Mouse (Mus musculus) thymus, adult 2 months (tissue): ENCODE results near the gene Slc25a27.

Experiments used
- CTCF ChIP-seq: fragments of 200-500 bp; IDR thresholded peaks from 2 replicates; pipeline ENCODE4 v1.5.1; 2012; ENCODE audit warnings: mild to moderate bottlenecking, control low read depth, low read length, moderate library complexity, borderline replicate concordance; ENCODE audit not compliant: control insufficient read depth, poor library complexity, insufficient read depth; ENCODE audit errors: extremely low read depth
- POLR2A ChIP-seq: fragments of 200-500 bp; IDR thresholded peaks from 2 replicates; pipeline ENCODE4 v1.6.1; 2012; ENCODE audit warnings: mild to moderate bottlenecking, low read length, control low read depth, moderate library complexity; ENCODE audit not compliant: control insufficient read depth, poor library complexity, insufficient read depth; ENCODE audit errors: extremely low read depth

- TF ChIP-seq POLR2A = no peak
- TF ChIP-seq CTCF = no peak
These were observed 17.2 kb downstream of the Slc25a27 start for GRCm38 (mm10) chr17:43649641-43650436.
